Mouse (Mus musculus): ENCODE results near the gene Rad54l2.

DNA sequence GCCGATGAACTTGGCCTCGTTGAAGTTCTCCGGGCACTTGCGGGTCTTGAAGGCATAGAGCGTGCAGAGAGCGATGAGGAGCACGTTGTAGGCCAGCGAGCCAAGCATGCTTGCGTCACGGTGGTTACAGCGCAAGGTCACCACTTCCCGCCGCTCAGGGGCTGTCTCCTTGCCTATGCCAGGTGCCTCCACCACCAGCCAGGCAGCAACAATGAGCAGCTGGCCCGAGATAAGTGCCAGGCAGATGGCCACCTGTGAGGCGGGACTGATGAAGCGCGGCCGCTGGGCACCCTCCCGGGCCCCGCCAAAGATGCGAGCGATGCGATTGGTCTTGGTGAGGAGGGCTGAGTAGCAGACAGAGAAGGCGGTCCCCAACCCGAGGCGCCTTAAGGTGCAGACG is 141.8 kb downstream of the Rad54l2 start:
- TF ChIP-seq USF1 (IDR thresholded peaks at IDR 0.05; ENCODE audit: low read depth), result no peak
- TF ChIP-seq MYOG (IDR thresholded peaks at IDR 0.05; ENCODE audit: control insufficient read depth, extremely low read depth, insufficient read length), result no peak
